18 mouse cellular contexts compared by ENCODE assay signal in genomic region chr7:123200722-123201121, GRCm38 (mm10).
"Had no signal": no experiment of that assay in that cellular context is flagged by ENCODE, and none has a peak within 500 bp of the region (broad histone marks: within the 10 kb centered on the region; RNA-seq: fewer than 3 reads in every experiment).

No protein-coding gene starts in this region.

- H3K27me3 ChIP-seq: kidney, embryonic 15.5 days; limb, embryonic 13.5 days; liver, embryonic 12.5 days; liver, embryonic 15.5 days; lung, embryonic 15.5 days; midbrain, embryonic 12.5 days; midbrain, embryonic 15.5 days; neural tube, embryonic 12.5 days; neural tube, embryonic 15.5 days had no signal

- H3K4me1 ChIP-seq: kidney, embryonic 15.5 days; limb, embryonic 10.5 days; limb, embryonic 13.5 days; lung, embryonic 15.5 days; midbrain, embryonic 12.5 days; midbrain, embryonic 15.5 days; neural tube, embryonic 12.5 days; neural tube, embryonic 15.5 days had no signal

- ATAC-seq: liver, embryonic 12.5 days; midbrain, embryonic 15.5 days had no signal

- DNase-seq: kidney, postnatal 10 days; kidney, postnatal 36 days; liver; lung, adult 18-20 months; lung, postnatal 10 days; lung, postnatal 36 days; thymus, adult 18-20 months; thymus, postnatal 36 days had no signal

- H3K27ac ChIP-seq: kidney, embryonic 15.5 days; limb, embryonic 10.5 days; limb, embryonic 13.5 days; liver, embryonic 12.5 days; liver, embryonic 15.5 days; lung, embryonic 15.5 days; midbrain, embryonic 12.5 days; midbrain, embryonic 15.5 days; neural tube, embryonic 12.5 days; neural tube, embryonic 15.5 days had no signal

- H3K4me3 ChIP-seq: kidney, embryonic 15.5 days; limb, embryonic 10.5 days; limb, embryonic 13.5 days; liver, embryonic 12.5 days; liver, embryonic 15.5 days; lung, embryonic 15.5 days; midbrain, embryonic 12.5 days; midbrain, embryonic 15.5 days; neural tube, embryonic 12.5 days; neural tube, embryonic 15.5 days had no signal

- H3K36me3 ChIP-seq: liver, embryonic 15.5 days; midbrain, embryonic 12.5 days; midbrain, embryonic 15.5 days had no signal

- H3K9ac ChIP-seq: kidney, embryonic 15.5 days; limb, embryonic 13.5 days; liver, embryonic 12.5 days; liver, embryonic 15.5 days; lung, embryonic 15.5 days; midbrain, embryonic 12.5 days; midbrain, embryonic 15.5 days; neural tube, embryonic 12.5 days; neural tube, embryonic 15.5 days had no signal

- H3K9me3 ChIP-seq: kidney, embryonic 15.5 days; limb, embryonic 10.5 days; limb, embryonic 13.5 days; liver, embryonic 12.5 days; liver, embryonic 15.5 days; lung, embryonic 15.5 days; midbrain, embryonic 12.5 days; midbrain, embryonic 15.5 days; neural tube, embryonic 12.5 days; neural tube, embryonic 15.5 days had no signal
